Mouse (Mus musculus): ENCODE measurements at regions not wholly inside any gene's neighbourhood (a gene's known extent, or its start where the extent isn't known, plus 50 kb on each side); places are given as distances from the start of the nearest gene placed in this dataset.

DNA sequence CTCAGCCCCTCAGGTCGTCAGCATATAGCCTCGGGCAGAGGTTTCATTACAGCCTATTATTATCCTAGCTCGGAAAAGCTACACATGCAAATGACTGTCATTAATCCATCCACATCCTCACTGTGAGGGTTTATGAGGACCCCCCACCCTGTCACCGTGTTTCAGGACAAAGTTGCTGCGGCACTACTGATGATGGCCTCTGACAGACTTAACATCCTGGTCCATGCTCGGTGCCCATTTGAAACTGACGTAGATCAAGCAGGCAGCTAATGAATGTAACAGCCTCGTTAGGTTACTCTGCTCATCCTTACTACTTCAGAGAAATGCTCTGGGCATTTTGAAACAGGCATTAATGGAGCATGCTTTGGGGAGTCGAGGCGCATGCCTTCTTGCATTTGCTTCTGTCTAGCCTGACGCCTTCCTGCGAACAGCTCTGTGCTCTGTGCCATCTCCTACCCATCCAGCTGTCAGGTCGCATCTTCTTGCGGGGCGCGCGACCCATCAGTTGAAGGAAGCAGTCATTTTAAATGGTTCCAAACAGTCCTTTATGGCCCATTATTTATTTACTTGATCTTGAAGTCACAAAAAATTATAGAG, 82.3 kb upstream of the Nr5a2 start:
- no peak for DNase-seq (ENCODE audit: inconsistent age in 2 of 2, low spot score in 1 of 2)

DNA sequence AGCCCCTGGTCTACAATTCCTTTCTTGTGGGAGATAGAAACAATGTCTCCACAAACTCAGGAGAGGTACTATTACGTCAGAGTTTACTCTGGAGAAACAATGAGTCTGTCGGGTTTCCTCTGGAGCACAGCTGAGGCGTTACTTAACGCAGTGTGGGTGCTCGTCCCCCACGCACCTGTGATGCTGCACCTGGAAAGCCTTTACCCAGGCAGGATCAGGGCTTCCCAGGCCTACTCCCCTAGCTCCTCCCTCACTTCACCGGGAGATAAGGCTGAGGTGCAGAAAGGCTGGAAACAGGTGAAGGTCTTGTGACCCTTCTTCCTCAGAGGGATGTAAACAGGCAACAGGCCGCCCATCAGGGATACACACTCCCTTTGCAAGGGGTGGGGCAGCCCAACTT, 80.7 kb upstream of the Nr5a2 start:
- DNase-seq (ENCODE audit: inconsistent age in 2 of 2, low spot score in 1 of 2) = no peak

DNA sequence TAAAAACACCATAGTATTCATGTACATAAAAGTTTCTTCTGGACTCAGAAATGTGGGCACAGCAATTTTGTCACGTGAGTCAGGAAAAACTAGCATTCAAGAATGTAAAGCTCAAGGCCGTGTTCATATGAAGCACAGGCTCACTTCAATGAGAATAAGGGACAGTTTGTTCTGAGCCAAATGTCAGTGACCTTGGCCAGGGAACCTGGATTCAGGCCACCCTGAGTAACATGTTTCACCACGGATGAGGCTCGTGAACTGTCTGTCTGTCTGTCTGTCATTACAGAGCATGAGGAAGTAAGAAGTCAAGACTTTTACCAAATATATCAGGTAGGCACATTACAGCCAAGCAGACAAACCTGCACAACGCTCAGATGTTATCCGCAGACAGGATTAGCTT, 74.3 kb upstream of the Nr5a2 start:
- peak; percentile 81 to 87 for DNase-seq (ENCODE audit: inconsistent age in 2 of 2, low spot score in 1 of 2)

DNA sequence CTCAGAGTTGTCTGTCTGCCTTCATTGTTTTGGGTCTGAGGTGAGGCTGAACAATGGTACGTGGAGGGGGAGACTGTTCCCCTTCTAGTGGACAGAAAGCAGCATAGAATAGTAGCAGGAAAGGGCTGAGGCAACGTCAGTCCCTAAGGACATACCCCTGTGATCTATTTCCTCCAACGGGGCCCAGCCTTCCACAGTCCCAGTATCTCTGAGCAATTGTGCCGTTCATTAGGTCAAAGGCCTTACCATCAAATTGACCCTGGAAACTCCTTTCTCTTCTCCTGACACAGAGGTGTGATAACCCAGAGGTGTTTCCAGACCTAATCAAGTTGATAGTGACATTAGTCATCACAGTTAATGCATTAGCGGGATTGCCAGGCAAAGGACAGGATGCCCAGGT, 73.4 kb upstream of the Nr5a2 start:
- DNase-seq (ENCODE audit: inconsistent age in 2 of 2, low spot score in 1 of 2) = no peak

DNA sequence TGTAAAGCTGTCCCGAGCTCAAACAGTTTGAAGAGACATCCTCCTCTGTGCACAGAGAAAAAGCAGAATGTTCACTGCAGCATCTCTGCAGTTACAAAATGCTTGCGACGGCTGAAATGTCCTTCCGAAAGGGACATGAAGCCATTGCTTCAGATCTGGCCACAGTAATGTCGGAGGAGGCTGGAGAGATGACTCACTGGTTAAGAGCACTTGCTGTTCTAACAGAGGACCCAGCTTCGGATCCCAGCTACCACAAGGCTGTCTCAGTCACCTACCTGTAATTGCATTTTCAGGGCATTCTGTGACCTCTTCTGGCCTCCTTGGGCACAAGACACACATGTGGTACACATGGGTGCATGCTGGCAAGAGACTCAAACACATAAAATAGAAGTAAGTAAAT, 63.5 kb upstream of the Nr5a2 start:
- peak in 1 of 2 experiments; percentile 65 for DNase-seq (ENCODE audit: inconsistent age in 2 of 2, low spot score in 1 of 2)

DNA sequence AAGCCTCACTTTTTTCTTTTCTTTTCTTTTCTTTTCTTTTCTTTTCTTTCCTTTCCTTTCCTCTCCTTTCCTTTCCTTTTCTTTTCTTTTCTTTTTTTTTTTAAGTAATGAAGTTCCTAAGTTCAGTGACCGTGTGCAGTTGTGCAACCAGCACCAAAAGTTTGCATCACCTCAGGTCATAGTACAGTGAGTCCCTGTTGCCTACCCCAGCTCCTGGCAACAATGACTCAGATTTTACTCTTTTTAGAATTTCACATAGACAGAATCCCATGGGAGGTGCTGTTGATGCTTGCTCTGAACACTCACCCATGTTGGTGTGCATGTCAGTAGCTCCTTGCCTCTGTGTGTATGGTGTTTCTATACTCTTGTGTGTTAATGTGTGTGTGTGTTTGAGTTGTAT, 60.3 kb upstream of the Nr5a2 start:
- peak; percentile 33 to 59 for DNase-seq (ENCODE audit: inconsistent age in 2 of 2, low spot score in 1 of 2)

DNA sequence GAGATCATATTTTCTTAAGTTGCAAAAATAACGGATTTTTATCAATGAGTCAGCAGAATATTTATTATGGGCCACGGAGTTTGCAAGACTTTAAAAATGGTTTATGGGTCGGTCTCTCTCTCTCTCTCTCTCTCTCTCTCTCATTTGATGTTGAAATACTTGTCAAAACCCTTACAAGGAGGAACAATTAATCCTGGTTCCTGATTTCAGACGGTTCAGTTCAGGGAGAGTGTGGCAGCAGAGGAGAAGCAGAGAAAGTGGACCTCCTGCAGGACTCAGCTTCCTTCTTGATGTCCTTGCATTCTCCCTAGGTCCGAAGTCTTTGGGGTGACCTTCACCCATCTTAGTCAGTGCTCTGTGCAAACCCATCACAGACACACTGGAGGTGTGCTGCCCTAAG, 57.4 kb upstream of the Nr5a2 start:
- DNase-seq (ENCODE audit: inconsistent age in 2 of 2, low spot score in 1 of 2) = no peak

DNA sequence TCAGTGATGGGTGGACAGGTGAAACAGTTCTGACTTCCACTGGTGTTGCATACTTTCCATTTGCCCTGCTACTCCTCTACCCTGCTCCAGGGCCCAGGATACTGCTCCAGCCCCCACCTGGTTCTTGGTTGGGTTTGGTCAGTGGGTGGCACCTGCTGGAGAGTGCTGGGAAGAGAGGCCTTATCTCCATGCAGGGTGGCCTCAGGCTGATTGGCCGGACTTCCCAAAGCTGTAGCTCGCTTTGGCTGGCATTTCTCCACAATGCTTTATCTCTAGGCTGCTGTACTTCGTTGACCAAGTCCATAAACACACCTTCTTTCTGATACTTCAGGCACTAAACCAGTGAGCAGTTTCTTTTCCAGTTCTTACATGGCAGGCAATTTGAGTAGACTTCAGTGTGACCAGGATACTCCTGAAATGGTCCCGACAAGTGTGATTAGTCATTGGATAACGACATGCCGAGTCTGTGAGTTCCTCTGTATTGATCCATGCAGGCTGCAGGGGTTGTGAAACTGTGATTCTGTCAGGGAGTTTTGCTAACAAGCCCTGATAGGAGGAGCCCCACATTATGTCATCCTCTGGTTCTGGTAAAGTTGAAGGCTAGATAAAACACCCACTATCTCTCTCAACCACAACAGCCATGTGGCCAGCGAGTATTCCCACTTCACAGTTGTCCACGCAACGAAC, 50.1 kb upstream of the Nr5a2 start:
- DNase-seq (ENCODE audit: inconsistent age in 2 of 2, low spot score in 1 of 2) = no peak

Data from adrenal gland, adult (tissue).